Mouse (Mus musculus) cerebellum, postnatal 36 days (tissue): ENCODE results near the gene Wdr11.
A peak's percentile ranks its signal among the peaks of the same experiment; 100 is the strongest.

Experiments
- DNase-seq, 2 experiments: peaks; one replicate each; pipeline ENCODE4 v3.0.0; 2021 to 2022; ENCODE audit warnings: mixed read lengths in 2 of 2

Gene Wdr11

GRCm38 (mm10) chr7:129654923-129655322, 63.3 kb downstream of the Wdr11 start:
- no peak for DNase-seq

- no peak for DNase-seq
Observed at GRCm38 (mm10) chr7:129655604-129656226, 64.1 kb downstream of the Wdr11 start.

GRCm38 (mm10) chr7:129657867-129658266, 66.2 kb downstream of the Wdr11 start:
- no peak for DNase-seq

GRCm38 (mm10) chr7:129659755-129660154, 68.1 kb downstream of the Wdr11 start:
- no peak for DNase-seq

- DNase-seq, result no peak
Observed at GRCm38 (mm10) chr7:129660546-129660945, 68.9 kb downstream of the Wdr11 start.

- DNase-seq, result no peak
Observed at GRCm38 (mm10) chr7:129662051-129662789, 70.6 kb downstream of the Wdr11 start.

GRCm38 (mm10) chr7:129663781-129664505, 72.3 kb downstream of the Wdr11 start:
- no peak for DNase-seq

GRCm38 (mm10) chr7:129665411-129665810, 73.7 kb downstream of the Wdr11 start:
- no peak for DNase-seq

- DNase-seq, result no peak
Observed at GRCm38 (mm10) chr7:129665921-129666320, 74.3 kb downstream of the Wdr11 start.

GRCm38 (mm10) chr7:129666526-129666925, 74.9 kb downstream of the Wdr11 start:
- DNase-seq, result no peak

GRCm38 (mm10) chr7:129670280-129670679, 78.6 kb downstream of the Wdr11 start:
- DNase-seq, result no peak

- no peak for DNase-seq
Observed at GRCm38 (mm10) chr7:129671675-129672651, 80.3 kb downstream of the Wdr11 start.

GRCm38 (mm10) chr7:129673776-129674175, 82.1 kb downstream of the Wdr11 start:
- no peak for DNase-seq

GRCm38 (mm10) chr7:129674558-129674957, 82.9 kb downstream of the Wdr11 start:
- peak in 1 of 2 experiments; percentile 10 for DNase-seq

GRCm38 (mm10) chr7:129675852-129676251, 84.2 kb downstream of the Wdr11 start:
- DNase-seq, result no peak

GRCm38 (mm10) chr7:129677141-129677540, 85.5 kb downstream of the Wdr11 start:
- no peak for DNase-seq

- no peak for DNase-seq
Observed at GRCm38 (mm10) chr7:129678431-129678830, 86.8 kb downstream of the Wdr11 start.

GRCm38 (mm10) chr7:129678972-129679371, 87.3 kb downstream of the Wdr11 start:
- no peak for DNase-seq

- peak; percentile 15 for DNase-seq
Observed at GRCm38 (mm10) chr7:129680534-129681210, 89.0 kb downstream of the Wdr11 start.

- no peak for DNase-seq
Observed at GRCm38 (mm10) chr7:129682525-129682924, 90.9 kb downstream of the Wdr11 start.

GRCm38 (mm10) chr7:129685326-129685725, 93.7 kb downstream of the Wdr11 start:
- no peak for DNase-seq
